Mouse (Mus musculus) ES-E14 (cell line): ENCODE data around the gene Sp1.

Experiments
- CHD2 ChIP-seq: IDR thresholded peaks from 2 replicates; pipeline ENCODE4 v1.6.1; 2014; ENCODE audit warnings: mild to moderate bottlenecking, low read depth, low read length, inconsistent platforms
- MAFK ChIP-seq: IDR thresholded peaks from 2 replicates; pipeline ENCODE4 v1.6.1; 2014; ENCODE audit warnings: mild to moderate bottlenecking, low read depth, low read length, inconsistent platforms; ENCODE audit not compliant: insufficient read depth
- ZC3H11A ChIP-seq: IDR thresholded peaks from 2 replicates; pipeline ENCODE4 v1.6.1; 2012; ENCODE audit warnings: low read depth, mild to moderate bottlenecking, inconsistent platforms, low read length, borderline replicate concordance

DNA sequence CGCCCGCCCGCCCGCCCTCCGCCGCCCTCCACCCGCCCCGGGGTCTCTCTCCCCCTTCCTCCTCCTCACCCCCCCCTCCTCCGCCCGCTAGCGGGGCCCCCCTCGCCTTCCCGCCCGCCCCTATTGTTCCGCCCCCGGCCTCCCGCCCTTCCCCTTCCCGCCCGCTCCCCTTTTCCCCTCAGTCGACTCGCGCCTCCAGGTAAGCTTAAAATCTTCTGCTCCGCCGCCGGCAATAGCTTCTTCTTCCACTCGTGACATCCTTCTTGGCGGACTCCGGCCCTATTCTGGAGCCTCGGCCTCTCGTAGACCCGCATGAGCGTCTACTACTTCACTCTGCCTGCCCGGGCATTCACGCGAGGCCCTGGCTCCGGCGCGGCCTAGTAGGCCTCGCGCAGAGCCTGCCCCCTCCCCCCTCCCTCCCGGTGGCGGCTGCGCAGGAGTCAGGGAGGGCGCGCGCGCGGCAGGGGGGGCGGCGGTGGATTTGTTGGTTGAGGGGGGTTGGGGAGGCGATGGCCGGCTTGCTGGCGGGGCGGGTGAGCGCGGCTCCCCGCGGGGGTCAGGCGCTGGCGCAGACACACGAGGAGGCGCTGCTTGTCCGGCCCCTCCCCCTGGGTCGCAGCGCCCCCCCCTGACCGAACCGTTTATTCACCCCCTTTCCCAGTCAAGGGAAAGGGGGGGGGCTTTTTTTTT, 64.8 kb downstream of the Sp1 start:
- TF ChIP-seq CHD2 = 0 out of 2 replicates have a peak, but pooled peaks have one; percentile 24
- no peak for TF ChIP-seq MAFK
- no peak for TF ChIP-seq ZC3H11A
